Mouse (Mus musculus): Measurements from ENCODE around the gene Cryzl2. TPM values are rescaled to one million over a fixed set of nuclear protein-coding genes. Genes with fewer than 3 reads are reported as not detected.

Cryzl2 gene
- polyA plus RNA-seq, 1 experiment = 442 TPM

- no peak for TF ChIP-seq CTCF (conservative IDR thresholded peaks at IDR 0.05; ENCODE audit: insufficient read depth, insufficient read length, low read depth, low read length)
- TF ChIP-seq POLR2A (IDR thresholded peaks at IDR 0.05; ENCODE audit: low read depth, low read length) = no peak
- H3K36me3 ChIP-seq (ENCODE audit: control insufficient read depth, insufficient read depth, low read length) = no peaks in the 10 kb centered on the region
- no peak for DNase-seq
- WGBS = 73% methylated on average over 4 of the region's 4 CpGs
- H3K4me1 ChIP-seq (ENCODE audit: control insufficient read depth, insufficient read depth, low read length) = no peaks in the 10 kb centered on the region
- no peak overlapping the region for H3K27ac ChIP-seq (ENCODE audit: insufficient read depth, low read depth, low read length)
- no peak overlapping the region for H3K4me3 ChIP-seq (ENCODE audit: insufficient read depth, low read depth, low read length)
- no peaks in the 10 kb centered on the region for H3K27me3 ChIP-seq (replicated peaks; ENCODE audit: control insufficient read depth, insufficient read depth, low read length)
Observed at GRCm38 (mm10) chr1:157514298-157514697, 55.9 kb downstream of the Cryzl2 start.

GRCm38 (mm10) chr1:157516838-157517808 is 58.7 kb downstream of the Cryzl2 start:
- no peaks in the 10 kb centered on the region for H3K36me3 ChIP-seq (ENCODE audit: control insufficient read depth, insufficient read depth, low read length)
- no peaks in the 10 kb centered on the region for H3K4me1 ChIP-seq (ENCODE audit: control insufficient read depth, insufficient read depth, low read length)
- H3K27me3 ChIP-seq (replicated peaks; ENCODE audit: control insufficient read depth, insufficient read depth, low read length) = no peaks in the 10 kb centered on the region
- H3K27ac ChIP-seq (ENCODE audit: insufficient read depth, low read depth, low read length) = no peak overlapping the region
- no peak for TF ChIP-seq CTCF (conservative IDR thresholded peaks at IDR 0.05; ENCODE audit: insufficient read depth, insufficient read length, low read depth, low read length)
- no peak for TF ChIP-seq POLR2A (IDR thresholded peaks at IDR 0.05; ENCODE audit: low read depth, low read length)
- 82% methylated on average over 8 of the region's 8 CpGs for WGBS
- no peak overlapping the region for H3K4me3 ChIP-seq (ENCODE audit: insufficient read depth, low read depth, low read length)
- DNase-seq = no peak

DNA sequence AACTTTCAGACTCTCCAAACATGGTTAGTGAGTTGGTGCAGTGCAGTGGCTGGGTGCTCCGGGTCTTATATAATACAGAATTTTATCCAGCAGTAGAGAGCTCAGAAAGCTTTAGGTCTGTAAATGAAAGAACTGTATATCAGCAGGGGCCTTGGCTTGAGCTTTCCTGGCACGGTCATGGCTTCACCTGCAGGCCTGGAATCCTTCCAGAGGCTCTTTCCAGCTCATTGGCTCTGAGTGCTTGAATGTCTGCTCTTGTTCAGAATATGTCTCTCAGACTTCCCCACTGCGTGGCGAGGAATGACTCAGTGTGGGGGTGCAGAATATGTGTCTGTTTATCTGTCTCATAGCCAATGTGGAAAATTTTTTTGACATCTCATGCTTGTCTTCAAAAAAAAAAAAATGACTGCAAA is 59.7 kb downstream of the Cryzl2 start:
- Histone ChIP-seq H3K4me3 (ENCODE audit: insufficient read depth, low read depth, low read length) (no peak overlapping the region), H3K27ac (ENCODE audit: insufficient read depth, low read depth, low read length) (no peak overlapping the region), H3K36me3 (ENCODE audit: control insufficient read depth, insufficient read depth, low read length) (no peaks in the 10 kb centered on the region), H3K27me3 (replicated peaks; ENCODE audit: control insufficient read depth, insufficient read depth, low read length) (no peaks in the 10 kb centered on the region), H3K4me1 (ENCODE audit: control insufficient read depth, insufficient read depth, low read length) (no peaks in the 10 kb centered on the region)
- TF ChIP-seq CTCF (conservative IDR thresholded peaks at IDR 0.05; ENCODE audit: insufficient read depth, insufficient read length, low read depth, low read length) = no peak
- TF ChIP-seq POLR2A (IDR thresholded peaks at IDR 0.05; ENCODE audit: low read depth, low read length) = no peak
- 26% methylated on average over 4 of the region's 4 CpGs for WGBS
- DNase-seq = peak; percentile 87

DNA sequence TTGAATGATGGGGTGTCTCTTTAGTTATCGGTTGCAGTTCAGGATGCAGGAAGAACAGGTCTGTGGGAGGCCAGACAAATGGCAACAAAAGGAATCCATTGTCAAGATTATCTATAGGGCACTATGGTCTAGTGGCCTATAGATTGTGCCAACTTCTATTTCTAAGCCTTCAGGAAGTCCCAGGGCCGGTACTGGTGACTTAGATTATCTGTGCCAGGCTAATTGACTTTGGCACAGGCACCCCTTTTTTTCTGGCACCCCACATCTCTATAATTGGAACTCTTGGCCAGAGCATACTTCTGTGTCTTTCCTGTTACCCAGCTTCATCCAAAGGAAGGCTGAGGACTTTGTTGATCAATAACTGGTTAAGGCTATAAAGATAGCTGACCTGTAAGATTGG is 61.0 kb downstream of the Cryzl2 start:
- H3K36me3 ChIP-seq (ENCODE audit: control insufficient read depth, insufficient read depth, low read length) = no peaks in the 10 kb centered on the region
- no peak overlapping the region for H3K27ac ChIP-seq (ENCODE audit: insufficient read depth, low read depth, low read length)
- no peaks in the 10 kb centered on the region for H3K27me3 ChIP-seq (replicated peaks; ENCODE audit: control insufficient read depth, insufficient read depth, low read length)
- no peak overlapping the region for H3K4me3 ChIP-seq (ENCODE audit: insufficient read depth, low read depth, low read length)
- DNase-seq = no peak
- no peaks in the 10 kb centered on the region for H3K4me1 ChIP-seq (ENCODE audit: control insufficient read depth, insufficient read depth, low read length)
- 71% methylated on average over 2 of the region's 2 CpGs for WGBS
- TF ChIP-seq POLR2A (IDR thresholded peaks at IDR 0.05; ENCODE audit: low read depth, low read length) (no peak), CTCF (conservative IDR thresholded peaks at IDR 0.05; ENCODE audit: insufficient read depth, insufficient read length, low read depth, low read length) (no peak)

- WGBS = 92% methylated on average over 5 of the region's 5 CpGs
- DNase-seq = no peak
- H3K4me3 ChIP-seq (ENCODE audit: insufficient read depth, low read depth, low read length) = no peak overlapping the region
Observed at GRCm38 (mm10) chr1:157522322-157522721, 63.9 kb downstream of the Cryzl2 start.

GRCm38 (mm10) chr1:157524775-157525174 is 66.4 kb downstream of the Cryzl2 start:
- Histone ChIP-seq H3K27me3 (replicated peaks; ENCODE audit: control insufficient read depth, insufficient read depth, low read length) (no peaks in the 10 kb centered on the region), H3K4me1 (ENCODE audit: control insufficient read depth, insufficient read depth, low read length) (peaks cover 3% of the 10 kb centered on the region; the same call in 1 of the 2 replicates), H3K36me3 (ENCODE audit: control insufficient read depth, insufficient read depth, low read length) (no peaks in the 10 kb centered on the region), H3K4me3 (ENCODE audit: insufficient read depth, low read depth, low read length) (no peak overlapping the region), H3K27ac (ENCODE audit: insufficient read depth, low read depth, low read length) (no peak overlapping the region)
- no peak for DNase-seq
- 91% methylated on average over 7 of the region's 7 CpGs for WGBS
- TF ChIP-seq POLR2A (IDR thresholded peaks at IDR 0.05; ENCODE audit: low read depth, low read length) = no peak
- no peak for TF ChIP-seq CTCF (conservative IDR thresholded peaks at IDR 0.05; ENCODE audit: insufficient read depth, insufficient read length, low read depth, low read length)

More at GRCm38 (mm10) chr1:157522322-157522721, 63.9 kb downstream of the Cryzl2 start:
- no peak overlapping the region for H3K27ac ChIP-seq (ENCODE audit: insufficient read depth, low read depth, low read length)
- H3K27me3 ChIP-seq (replicated peaks; ENCODE audit: control insufficient read depth, insufficient read depth, low read length) = no peaks in the 10 kb centered on the region
- H3K36me3 ChIP-seq (ENCODE audit: control insufficient read depth, insufficient read depth, low read length) = no peaks in the 10 kb centered on the region
- TF ChIP-seq POLR2A (IDR thresholded peaks at IDR 0.05; ENCODE audit: low read depth, low read length) (no peak), CTCF (conservative IDR thresholded peaks at IDR 0.05; ENCODE audit: insufficient read depth, insufficient read length, low read depth, low read length) (no peak)
- H3K4me1 ChIP-seq (ENCODE audit: control insufficient read depth, insufficient read depth, low read length) = peaks cover 3% of the 10 kb centered on the region; the same call in 1 of the 2 replicates

GRCm38 (mm10) chr1:157525692-157526354 is 67.4 kb downstream of the Cryzl2 start:
- Histone ChIP-seq H3K4me3 (ENCODE audit: insufficient read depth, low read depth, low read length) (peak overlapping the region; percentile 32), H3K4me1 (ENCODE audit: control insufficient read depth, insufficient read depth, low read length) (peaks cover 3% of the 10 kb centered on the region; the same call in 1 of the 2 replicates), H3K36me3 (ENCODE audit: control insufficient read depth, insufficient read depth, low read length) (no peaks in the 10 kb centered on the region), H3K27me3 (replicated peaks; ENCODE audit: control insufficient read depth, insufficient read depth, low read length) (no peaks in the 10 kb centered on the region), H3K27ac (ENCODE audit: insufficient read depth, low read depth, low read length) (0 out of 2 replicates have a peak overlapping the region, but pooled peaks have one; percentile 7)
- peak; percentile 69 for DNase-seq
- TF ChIP-seq CTCF (conservative IDR thresholded peaks at IDR 0.05; ENCODE audit: insufficient read depth, insufficient read length, low read depth, low read length) = no peak
- TF ChIP-seq POLR2A (IDR thresholded peaks at IDR 0.05; ENCODE audit: low read depth, low read length) = no peak
- WGBS = 72% methylated on average over 16 of the region's 16 CpGs

Data from kidney, adult 2 months (tissue).